Mouse (Mus musculus): ENCODE data around the gene Themis.
A peak's percentile ranks its signal among the peaks of the same experiment; 100 is the strongest.

Themis gene

DNA sequence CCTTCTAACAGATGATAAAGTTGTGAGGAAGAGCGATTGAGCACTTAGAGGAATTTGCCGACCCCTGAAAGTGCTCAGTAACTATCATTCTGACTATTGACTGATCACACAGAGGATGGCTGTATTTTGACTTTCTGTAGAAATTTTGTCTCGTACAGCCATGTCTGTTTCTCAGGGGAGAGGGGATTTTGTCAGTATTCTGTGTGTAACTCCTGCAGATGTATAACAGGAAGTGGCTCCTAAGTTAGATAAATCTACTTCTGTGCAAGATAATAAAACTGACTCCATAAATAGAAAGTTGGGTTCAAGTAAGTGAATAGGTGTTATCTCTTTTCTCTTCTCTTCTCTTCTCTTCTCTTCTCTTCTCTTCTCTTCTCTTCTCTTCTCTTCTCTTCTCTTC is 137.0 kb downstream of the Themis start:
- DNase-seq (ENCODE audit: low spot score): no peak

DNA sequence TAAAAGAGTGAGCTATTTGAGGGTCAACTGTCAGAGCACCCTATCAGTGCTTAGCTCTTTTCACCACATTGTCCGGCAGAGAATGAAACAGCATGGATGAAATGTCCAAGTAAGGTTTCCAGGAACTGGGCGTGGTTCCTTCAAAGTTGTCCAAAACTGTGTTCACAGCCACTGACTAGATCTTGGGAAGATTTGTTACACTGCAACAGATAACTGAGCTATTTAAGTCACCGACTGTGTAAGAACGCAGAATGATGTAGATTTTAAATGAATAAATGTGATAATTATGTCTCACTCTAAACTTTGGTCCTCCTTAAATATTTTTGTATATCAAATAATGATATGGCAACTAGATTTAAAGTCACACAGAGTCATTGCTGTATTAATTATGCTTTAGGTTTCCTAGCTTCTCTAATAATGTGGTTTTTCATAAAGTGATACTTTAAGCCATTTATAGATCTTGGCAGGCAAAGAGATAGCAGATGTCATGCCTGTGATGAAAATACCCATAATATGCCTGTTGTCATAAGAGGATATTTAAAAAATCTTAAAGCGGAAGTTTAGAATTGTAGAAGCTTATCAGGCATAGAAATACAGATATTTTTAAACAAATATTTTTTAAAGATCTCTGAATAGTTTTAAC is 143.9 kb downstream of the Themis start:
- no peak for DNase-seq (ENCODE audit: low spot score)

DNA sequence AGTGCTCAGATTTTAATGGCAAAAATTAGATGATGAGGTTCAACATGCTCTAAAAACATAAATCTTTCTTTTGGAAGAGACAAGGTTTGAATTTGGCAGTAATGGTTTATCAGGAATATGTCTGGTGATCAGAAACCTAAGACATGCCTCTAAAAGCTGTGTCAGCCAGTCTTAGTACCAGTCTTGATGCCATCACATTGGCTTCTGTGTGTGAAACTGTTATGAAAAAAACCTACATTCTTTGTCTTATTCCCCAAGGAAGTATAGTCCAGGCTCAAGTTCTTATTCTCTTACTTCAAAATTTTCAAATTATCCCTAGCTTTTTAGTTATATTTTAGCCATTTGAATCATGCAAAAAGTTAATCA is 144.4 kb downstream of the Themis start:
- DNase-seq (ENCODE audit: low spot score): no peak

DNA sequence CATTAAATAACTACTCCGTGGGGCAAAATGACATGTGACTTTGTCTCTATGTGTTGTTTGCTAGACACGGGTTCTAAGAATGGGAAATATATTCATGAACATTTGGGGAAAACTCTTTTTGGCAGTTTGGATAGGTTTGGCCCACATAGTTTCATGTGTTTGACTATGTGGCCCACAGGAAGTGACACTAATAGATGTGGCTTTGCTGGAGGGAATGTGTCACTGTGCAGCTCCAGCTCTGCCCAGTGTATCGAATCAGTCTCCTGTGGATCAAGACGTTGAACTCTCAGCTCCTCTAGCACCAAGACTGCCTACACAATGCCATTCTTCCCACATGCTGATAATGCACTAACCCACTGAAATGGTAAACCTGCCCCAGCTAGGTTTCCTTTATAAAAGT is 148.0 kb downstream of the Themis start:
- DNase-seq (ENCODE audit: low spot score): no peak

DNA sequence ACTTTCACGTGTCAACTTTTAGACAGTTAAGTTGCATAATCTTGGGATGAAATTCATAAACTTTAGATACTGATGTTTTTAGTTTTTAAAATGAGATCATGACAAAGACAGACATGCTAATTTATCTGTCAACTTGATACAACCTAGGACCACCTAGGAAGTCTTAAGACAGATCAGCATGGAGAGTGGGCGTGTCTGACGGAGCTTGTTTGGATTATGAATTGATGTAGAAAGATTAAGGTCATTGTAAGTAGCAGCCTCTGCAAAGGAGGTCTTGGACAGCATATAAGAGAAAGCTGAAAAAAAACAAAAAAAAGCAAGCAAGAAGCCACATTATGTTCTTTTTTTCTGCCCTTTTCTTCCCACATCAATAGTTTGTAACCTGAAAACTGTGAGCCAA is 154.2 kb downstream of the Themis start:
- DNase-seq (ENCODE audit: low spot score): no peak

DNA sequence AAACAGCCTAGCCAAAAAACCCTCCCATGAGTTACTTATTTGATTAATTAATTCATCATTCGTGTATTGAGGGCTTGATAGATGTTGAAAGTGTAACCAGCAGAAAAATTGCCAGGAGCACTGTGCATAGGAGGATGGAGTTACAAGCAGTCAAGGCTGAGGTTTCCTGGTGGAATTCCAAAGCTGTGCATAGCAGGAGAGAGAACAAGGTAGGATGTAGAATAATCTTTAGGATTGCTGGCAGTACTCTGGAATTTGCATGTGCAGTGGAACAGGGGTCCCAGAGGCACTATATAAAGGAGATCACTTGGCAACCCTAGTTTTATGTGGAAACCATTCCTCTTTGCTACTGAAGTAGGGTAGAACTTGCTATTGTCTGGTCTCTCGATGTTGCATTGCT is 174.4 kb downstream of the Themis start:
- DNase-seq (ENCODE audit: low spot score): no peak

DNA sequence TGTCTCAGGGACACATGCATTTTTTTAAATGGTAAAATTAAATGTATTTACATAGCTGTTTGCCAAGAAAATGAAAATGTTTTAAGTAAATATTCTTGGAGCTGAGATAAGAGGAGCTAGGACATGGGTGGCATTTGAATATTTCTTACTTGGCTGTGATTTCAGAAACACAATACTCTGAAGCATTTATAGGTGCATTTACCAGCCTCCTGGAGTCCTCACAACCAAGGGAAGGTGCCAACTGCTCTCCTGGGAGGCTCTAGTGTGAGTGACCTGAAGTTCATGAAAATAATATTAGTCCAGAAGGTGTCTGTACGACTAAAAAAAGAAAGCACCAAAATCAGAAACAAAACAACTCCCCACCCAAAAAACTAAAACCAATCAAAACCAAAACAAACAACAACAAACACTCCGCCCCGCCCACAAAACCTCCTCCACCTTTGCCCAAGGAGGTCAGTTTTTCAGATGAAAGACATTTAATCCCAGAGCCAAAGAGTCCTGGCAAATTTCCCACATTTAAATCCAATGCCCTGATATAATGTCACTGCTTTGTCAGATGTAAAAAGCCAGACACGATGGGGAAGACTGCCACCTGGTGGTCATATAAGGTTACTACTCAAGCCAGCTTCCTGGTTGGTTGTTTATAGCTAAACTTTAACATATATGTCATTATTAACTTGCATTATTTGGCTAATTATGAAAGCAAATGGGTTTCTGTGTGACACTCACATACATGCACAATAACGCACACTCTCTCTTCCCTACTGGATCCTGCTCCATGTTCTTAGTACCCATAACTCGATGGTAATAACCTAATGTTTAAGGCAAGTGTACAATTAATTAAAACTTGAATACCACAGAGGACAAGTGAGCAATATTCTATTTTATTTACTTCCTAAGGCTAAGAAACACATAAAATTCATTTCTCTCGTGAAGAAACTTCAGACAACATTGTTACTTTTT is 175.9 kb downstream of the Themis start:
- peak; percentile 31 for DNase-seq (ENCODE audit: low spot score)

DNA sequence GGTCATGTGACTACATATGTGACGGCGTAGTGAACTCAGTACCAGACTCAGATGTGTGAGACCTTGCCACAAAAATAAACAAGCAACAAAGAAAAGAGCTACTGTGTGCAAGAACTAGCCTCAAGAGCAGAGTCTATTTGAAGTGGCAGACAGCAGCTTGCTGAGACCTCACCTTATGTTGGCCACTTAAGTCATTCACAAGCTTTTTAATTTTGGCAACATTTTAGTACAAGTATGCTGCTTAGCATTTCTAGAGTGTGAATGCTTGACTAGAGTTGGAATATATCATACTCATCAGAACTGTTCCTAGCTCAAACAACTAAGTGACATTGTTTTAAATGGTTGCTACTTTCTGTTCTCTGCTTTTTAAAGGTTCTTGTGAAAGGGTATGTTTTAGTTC is 188.0 kb downstream of the Themis start:
- DNase-seq (ENCODE audit: low spot score): no peak

DNA sequence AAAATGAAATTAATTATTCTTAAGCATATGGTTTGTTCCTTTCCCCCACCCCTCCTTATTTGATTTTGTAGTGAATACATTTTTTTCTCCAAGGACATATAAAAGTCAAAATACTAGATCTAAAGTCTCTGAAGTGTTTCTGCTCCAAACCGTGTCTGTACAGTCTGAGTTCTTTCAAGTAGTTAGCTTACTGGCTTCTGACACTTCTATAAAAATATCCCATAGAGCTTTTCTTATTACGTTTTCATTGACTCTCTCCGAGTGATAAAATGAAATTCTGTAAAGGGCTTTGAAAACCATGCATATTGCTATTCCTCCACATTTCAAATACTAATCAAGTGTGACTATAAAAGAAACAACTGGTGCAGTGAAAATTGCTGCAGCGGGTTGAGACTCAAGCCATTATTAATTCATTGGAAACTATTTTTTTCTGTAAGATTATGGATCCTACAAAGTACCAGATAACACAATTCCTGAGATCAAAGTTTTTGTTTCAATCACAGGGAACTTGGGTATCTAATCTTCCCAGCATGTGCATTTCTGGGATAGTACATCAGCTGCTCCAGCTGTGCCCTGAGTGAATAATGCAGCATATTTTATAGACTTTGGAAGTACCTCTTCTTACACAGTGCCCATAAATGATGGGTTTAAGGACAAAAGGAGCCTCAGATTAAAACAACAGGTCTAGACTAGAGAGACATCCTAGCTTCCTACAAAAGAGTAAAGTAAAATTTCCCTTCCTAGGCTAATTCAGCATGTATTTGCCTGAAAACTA is 202.6 kb downstream of the Themis start:
- no peak for DNase-seq (ENCODE audit: low spot score)

DNA sequence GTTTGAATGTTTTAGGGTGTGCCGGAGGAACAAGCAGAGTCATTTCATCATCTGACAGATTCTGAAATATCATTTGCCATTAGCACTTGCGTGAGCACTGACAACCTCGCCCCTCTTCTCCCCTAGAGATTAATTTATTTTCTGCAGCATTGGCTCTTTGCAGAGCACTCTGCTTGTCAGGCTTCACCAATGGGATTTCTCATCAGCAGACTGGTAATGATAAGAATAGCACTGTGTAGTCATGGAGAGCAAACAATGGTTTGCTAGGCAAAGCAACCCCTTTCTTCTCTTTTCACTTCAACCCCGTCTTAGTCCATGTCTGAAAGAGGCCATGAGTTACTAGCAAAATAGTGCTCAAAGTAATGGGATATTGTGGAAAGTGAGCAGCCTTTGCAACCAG is 206.4 kb downstream of the Themis start:
- no peak for DNase-seq (ENCODE audit: low spot score)

DNA sequence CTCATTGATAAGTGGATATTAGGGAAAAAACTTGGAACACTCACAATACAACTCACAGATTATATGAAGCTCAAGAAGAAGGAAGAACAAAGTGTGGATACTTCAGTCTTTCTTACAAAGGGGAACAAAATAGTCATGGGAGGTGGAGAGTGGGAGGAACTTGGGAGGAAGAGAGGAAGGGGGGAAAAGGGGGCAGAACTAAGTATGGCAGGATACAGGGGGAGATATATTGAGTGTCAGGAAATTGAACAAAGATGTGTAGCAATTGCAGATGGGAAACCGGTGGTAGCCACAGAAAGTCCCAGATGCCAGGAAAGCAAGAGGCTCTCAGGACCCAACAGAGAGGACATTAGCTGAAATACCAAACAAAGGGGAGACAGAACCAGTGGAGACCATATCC is 219.5 kb downstream of the Themis start:
- DNase-seq (ENCODE audit: low spot score): no peak

DNA sequence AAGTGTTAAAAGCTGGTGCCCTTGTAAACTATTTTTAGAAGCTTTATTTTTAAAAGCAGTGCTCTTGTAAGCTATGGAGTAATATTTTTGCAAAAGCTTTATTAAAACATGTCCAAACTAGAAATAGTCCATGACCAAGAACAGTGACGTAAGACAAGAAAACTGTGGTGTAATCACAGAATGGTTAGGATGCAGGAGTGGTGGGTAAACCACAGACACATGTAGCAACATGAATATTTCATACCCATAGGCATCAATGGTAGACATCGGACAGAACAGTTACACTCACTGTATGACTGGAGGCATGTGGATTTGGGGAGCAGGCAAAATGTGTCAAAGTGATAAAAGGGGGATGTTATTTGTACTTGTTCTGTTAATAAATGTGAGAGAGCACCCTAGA is 222.7 kb downstream of the Themis start:
- DNase-seq (ENCODE audit: low spot score): no peak

DNA sequence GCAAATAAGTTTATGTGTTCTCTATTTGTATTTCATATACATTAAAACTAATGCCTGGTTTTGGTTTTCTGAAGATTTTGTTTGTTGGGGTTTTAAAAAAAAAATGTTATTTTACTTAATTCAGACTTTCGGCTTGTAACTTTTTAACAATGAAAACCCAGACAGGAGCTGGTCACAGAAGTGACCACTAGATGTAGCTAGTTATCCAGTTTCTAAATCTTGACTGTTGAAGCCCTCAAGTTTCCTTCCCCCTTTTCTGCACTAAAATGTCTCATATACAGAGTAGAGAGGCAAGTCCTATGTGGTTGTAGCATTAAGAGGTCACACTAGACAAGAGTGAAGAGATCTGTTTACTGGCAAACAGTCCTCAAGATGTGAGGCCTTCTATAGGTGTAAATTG is 230.2 kb downstream of the Themis start:
- DNase-seq (ENCODE audit: low spot score): no peak
